Mouse (Mus musculus): ENCODE data around the gene Sorcs2. TPM values are rescaled to one million over a fixed set of nuclear protein-coding genes. Genes with fewer than 3 reads are reported as not detected.

Sorcs2 gene
- polyA plus RNA-seq, 1 experiment from 2014 or later, result 6.5 TPM

DNA sequence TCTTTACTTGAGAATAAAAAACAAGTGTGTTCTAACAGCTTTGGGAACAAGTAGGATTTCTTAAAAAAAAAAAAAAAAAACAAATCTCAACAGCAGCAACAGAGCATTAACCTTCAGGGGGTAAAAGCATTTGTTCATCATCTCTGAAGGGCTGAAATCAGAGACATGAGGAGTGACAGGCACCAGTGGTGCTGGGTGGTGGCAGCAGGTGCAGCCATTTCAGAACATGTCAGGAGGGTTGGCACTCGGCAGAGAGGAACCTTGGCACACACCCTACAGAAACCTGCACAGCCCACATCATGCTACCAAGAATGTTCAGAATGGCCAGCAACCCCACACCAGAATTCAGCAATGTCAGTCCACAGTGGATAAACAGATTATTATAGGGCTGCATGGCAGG lies 198.4 kb downstream of the Sorcs2 start:
- ATAC-seq, result no peak
- Histone ChIP-seq H3K27ac (no peak overlapping the region), H3K9me3 (replicated peaks) (no peaks in the 10 kb centered on the region), H3K27me3 (no peaks in the 10 kb centered on the region), H3K4me3 (no peak overlapping the region), H3K4me1 (peaks cover 9% of the 10 kb centered on the region), H3K4me2 (no peak overlapping the region), H3K36me3 (ENCODE audit: poor library complexity, severe bottlenecking) (no peaks in the 10 kb centered on the region), H3K9ac (no peak overlapping the region)
- WGBS, result 81% methylated on average over 1 of the region's 1 CpGs

DNA sequence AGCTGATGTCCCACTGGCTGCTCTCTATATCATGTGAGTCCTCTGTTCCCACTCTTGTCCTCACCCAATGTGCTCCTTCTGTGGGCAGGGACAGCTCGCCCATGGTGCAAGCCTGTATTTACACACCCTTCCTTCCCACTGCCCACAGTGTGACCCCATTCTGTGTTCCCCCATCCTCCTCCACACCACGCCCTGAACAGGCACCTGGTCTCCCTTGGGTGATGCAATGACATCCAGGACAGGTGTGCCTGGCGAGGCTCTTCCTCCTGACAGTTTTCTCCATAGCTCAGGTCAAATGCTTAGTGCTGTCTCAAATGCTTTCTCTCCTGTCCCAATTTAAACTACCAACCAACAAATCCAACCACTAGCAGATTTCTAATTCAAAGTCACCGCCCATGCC lies 202.5 kb downstream of the Sorcs2 start:
- Histone ChIP-seq H3K27me3 (no peaks in the 10 kb centered on the region), H3K4me3 (no peak overlapping the region), H3K27ac (no peak overlapping the region), H3K4me2 (no peak overlapping the region), H3K9me3 (replicated peaks) (no peaks in the 10 kb centered on the region), H3K9ac (no peak overlapping the region), H3K4me1 (peaks cover 14% of the 10 kb centered on the region), H3K36me3 (ENCODE audit: poor library complexity, severe bottlenecking) (no peaks in the 10 kb centered on the region)
- WGBS, result 84% methylated on average over 4 of the region's 4 CpGs
- no peak for ATAC-seq

GRCm38 (mm10) chr5:36194631-36195030 lies 203.3 kb downstream of the Sorcs2 start:
- WGBS, result 42% methylated on average over 4 of the region's 4 CpGs
- Histone ChIP-seq H3K4me3 (no peak overlapping the region), H3K4me1 (peaks cover 14% of the 10 kb centered on the region), H3K27me3 (no peaks in the 10 kb centered on the region), H3K9ac (no peak overlapping the region), H3K9me3 (replicated peaks) (no peaks in the 10 kb centered on the region), H3K4me2 (no peak overlapping the region), H3K27ac (0 out of 2 replicates have a peak overlapping the region, but pooled peaks have one; percentile 3), H3K36me3 (ENCODE audit: poor library complexity, severe bottlenecking) (no peaks in the 10 kb centered on the region)
- ATAC-seq, result no peak

DNA sequence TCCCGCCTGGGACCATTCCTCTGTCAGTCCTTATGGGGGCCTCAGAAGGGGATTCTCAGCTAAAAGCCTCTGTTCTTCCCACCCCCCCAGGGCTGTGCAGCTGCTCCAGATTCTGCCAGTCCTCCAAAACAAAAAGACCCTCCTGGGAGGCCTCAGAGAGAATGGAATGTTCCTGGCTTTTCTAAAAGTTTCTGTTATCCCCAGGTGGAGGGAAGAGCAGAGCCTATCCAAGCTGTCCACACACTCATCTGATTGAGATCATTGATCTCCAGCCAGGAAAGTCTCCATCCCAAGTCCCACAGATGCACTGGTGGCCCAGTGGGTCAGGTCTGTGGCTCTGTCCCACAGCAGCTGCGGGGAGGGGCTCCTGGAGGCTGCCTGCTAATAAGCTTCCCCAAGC lies 205.3 kb downstream of the Sorcs2 start:
- Histone ChIP-seq H3K4me1 (peaks cover 17% of the 10 kb centered on the region), H3K27ac (no peak overlapping the region), H3K4me3 (no peak overlapping the region), H3K27me3 (no peaks in the 10 kb centered on the region), H3K9me3 (replicated peaks) (no peaks in the 10 kb centered on the region), H3K9ac (no peak overlapping the region), H3K4me2 (no peak overlapping the region), H3K36me3 (ENCODE audit: poor library complexity, severe bottlenecking) (no peaks in the 10 kb centered on the region)
- no peak for ATAC-seq
- 81% methylated on average over 2 of the region's 2 CpGs for WGBS

GRCm38 (mm10) chr5:36191876-36192275 lies 206.1 kb downstream of the Sorcs2 start:
- Histone ChIP-seq H3K27me3 (no peaks in the 10 kb centered on the region), H3K36me3 (ENCODE audit: poor library complexity, severe bottlenecking) (no peaks in the 10 kb centered on the region), H3K9ac (no peak overlapping the region), H3K9me3 (replicated peaks) (no peaks in the 10 kb centered on the region), H3K4me2 (no peak overlapping the region), H3K4me3 (no peak overlapping the region), H3K4me1 (peaks cover 17% of the 10 kb centered on the region), H3K27ac (no peak overlapping the region)
- 88% methylated on average over 3 of the region's 3 CpGs for WGBS
- no peak for ATAC-seq

GRCm38 (mm10) chr5:36191285-36191684 lies 206.7 kb downstream of the Sorcs2 start:
- Histone ChIP-seq H3K4me3 (no peak overlapping the region), H3K36me3 (ENCODE audit: poor library complexity, severe bottlenecking) (no peaks in the 10 kb centered on the region), H3K4me2 (no peak overlapping the region), H3K4me1 (peaks cover 17% of the 10 kb centered on the region), H3K27me3 (no peaks in the 10 kb centered on the region), H3K9ac (no peak overlapping the region), H3K9me3 (replicated peaks) (no peaks in the 10 kb centered on the region), H3K27ac (no peak overlapping the region)
- ATAC-seq, result no peak
- 93% methylated on average over 4 of the region's 4 CpGs for WGBS

- Histone ChIP-seq H3K36me3 (ENCODE audit: poor library complexity, severe bottlenecking) (no peaks in the 10 kb centered on the region), H3K9ac (no peak overlapping the region), H3K27ac (no peak overlapping the region), H3K9me3 (replicated peaks) (no peaks in the 10 kb centered on the region), H3K4me1 (peaks cover 3% of the 10 kb centered on the region; the same call in 1 of the 2 replicates), H3K4me3 (no peak overlapping the region), H3K27me3 (no peaks in the 10 kb centered on the region), H3K4me2 (no peak overlapping the region)
- no peak for ATAC-seq
- WGBS, result 92% methylated on average over 4 of the region's 4 CpGs
These were observed 209.6 kb downstream of the Sorcs2 start for GRCm38 (mm10) chr5:36188310-36188709.

DNA sequence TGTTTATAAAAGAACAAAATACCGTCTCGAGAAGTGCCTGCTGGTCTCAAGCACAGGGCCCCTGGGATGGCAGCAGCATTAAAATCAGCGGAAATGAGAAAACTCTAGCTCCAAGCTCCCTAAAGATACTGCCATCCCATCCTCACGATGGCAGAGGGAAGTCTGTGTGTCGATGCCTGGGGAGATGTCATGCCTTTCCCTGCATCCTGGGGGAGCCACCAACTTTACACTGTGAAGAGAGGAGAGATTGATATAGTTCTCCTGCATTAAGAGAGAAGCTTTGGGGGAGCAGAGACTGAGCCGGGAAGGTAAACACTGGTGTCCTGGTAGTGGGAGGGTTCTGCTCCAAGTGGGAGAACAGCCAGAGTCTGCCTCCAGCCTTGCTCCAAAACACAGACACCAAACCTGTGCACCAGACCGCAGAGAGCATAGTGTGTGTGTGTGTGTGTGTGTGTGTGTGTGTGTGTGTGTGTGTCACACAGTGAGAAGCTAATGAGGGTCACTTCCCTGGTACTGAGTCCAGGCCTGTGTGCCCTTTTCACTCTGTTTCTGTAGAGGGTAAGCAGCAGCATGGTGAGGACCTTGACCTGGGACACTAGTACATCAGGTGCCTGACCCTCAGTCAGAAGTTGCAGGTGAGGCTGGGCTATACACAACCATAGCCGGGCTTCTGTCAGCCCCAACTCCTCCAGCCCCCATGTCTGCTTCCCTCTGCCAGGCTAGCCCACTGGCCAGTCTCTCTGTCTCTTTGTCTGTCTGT lies 211.5 kb downstream of the Sorcs2 start:
- Histone ChIP-seq H3K4me1 (peaks cover 3% of the 10 kb centered on the region; the same call in 1 of the 2 replicates), H3K4me3 (no peak overlapping the region), H3K36me3 (ENCODE audit: poor library complexity, severe bottlenecking) (no peaks in the 10 kb centered on the region), H3K9me3 (replicated peaks) (no peaks in the 10 kb centered on the region), H3K27ac (no peak overlapping the region), H3K4me2 (no peak overlapping the region), H3K27me3 (no peaks in the 10 kb centered on the region), H3K9ac (no peak overlapping the region)
- ATAC-seq, result no peak
- 66% methylated on average over 8 of the region's 8 CpGs for WGBS

- Histone ChIP-seq H3K4me3 (no peak overlapping the region), H3K27ac (no peak overlapping the region)
- ATAC-seq, result no peak
These were observed 215.6 kb downstream of the Sorcs2 start for GRCm38 (mm10) chr5:36182326-36182725.

GRCm38 (mm10) chr5:36179708-36180107 lies 218.2 kb downstream of the Sorcs2 start:
- Histone ChIP-seq H3K4me1 (peaks cover 12% of the 10 kb centered on the region), H3K4me3 (no peak overlapping the region), H3K9me3 (replicated peaks) (no peaks in the 10 kb centered on the region), H3K9ac (no peak overlapping the region), H3K27me3 (no peaks in the 10 kb centered on the region), H3K36me3 (ENCODE audit: poor library complexity, severe bottlenecking) (no peaks in the 10 kb centered on the region), H3K27ac (no peak overlapping the region), H3K4me2 (no peak overlapping the region)
- ATAC-seq, result no peak
- WGBS, result 88% methylated on average over 5 of the region's 5 CpGs

More at GRCm38 (mm10) chr5:36182326-36182725, 215.6 kb downstream of the Sorcs2 start:
- no peaks in the 10 kb centered on the region for H3K27me3 ChIP-seq
- H3K4me2 ChIP-seq, result no peak overlapping the region
- H3K9ac ChIP-seq, result no peak overlapping the region
- no peaks in the 10 kb centered on the region for H3K4me1 ChIP-seq
- WGBS, result 83% methylated on average over 7 of the region's 7 CpGs
- no peaks in the 10 kb centered on the region for H3K36me3 ChIP-seq (ENCODE audit: poor library complexity, severe bottlenecking)
- H3K9me3 ChIP-seq (replicated peaks), result no peaks in the 10 kb centered on the region

DNA sequence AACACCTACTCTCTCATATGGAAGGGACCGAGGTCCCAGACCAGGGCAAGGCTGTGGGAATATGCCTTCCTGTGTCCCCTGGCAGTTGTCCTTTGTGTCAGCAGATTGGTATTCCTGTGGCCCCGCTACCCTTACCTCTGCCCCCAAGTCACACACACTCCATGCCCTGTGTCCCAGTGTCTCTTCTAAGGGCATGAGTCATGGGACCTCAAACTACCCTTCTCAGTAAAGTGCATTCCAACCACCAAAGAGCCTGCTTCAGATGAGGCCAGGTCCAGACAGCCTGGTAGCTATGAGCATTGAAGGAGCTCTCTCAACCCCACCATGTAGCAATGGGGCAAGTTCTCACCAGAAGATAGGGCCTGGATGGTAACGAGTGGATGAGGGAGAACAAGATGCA lies 219.2 kb downstream of the Sorcs2 start:
- Histone ChIP-seq H3K36me3 (ENCODE audit: poor library complexity, severe bottlenecking) (no peaks in the 10 kb centered on the region), H3K4me3 (no peak overlapping the region), H3K9me3 (replicated peaks) (no peaks in the 10 kb centered on the region), H3K9ac (no peak overlapping the region), H3K4me2 (no peak overlapping the region), H3K27me3 (no peaks in the 10 kb centered on the region), H3K4me1 (peaks cover 20% of the 10 kb centered on the region), H3K27ac (no peak overlapping the region)
- no peak for ATAC-seq
- 97% methylated on average over 3 of the region's 3 CpGs for WGBS

GRCm38 (mm10) chr5:36178215-36178614 lies 219.7 kb downstream of the Sorcs2 start:
- 69% methylated on average over 7 of the region's 7 CpGs for WGBS
- ATAC-seq, result no peak

GRCm38 (mm10) chr5:36176873-36177272 lies 221.1 kb downstream of the Sorcs2 start:
- no peaks in the 10 kb centered on the region for H3K9me3 ChIP-seq (replicated peaks)
- WGBS, result 92% methylated on average over 4 of the region's 4 CpGs
- H3K4me1 ChIP-seq, result peaks cover 20% of the 10 kb centered on the region
- H3K36me3 ChIP-seq (ENCODE audit: poor library complexity, severe bottlenecking), result no peaks in the 10 kb centered on the region
- no peaks in the 10 kb centered on the region for H3K27me3 ChIP-seq
- H3K9ac ChIP-seq, result no peak overlapping the region
- no peak for ATAC-seq
- no peak overlapping the region for H3K4me2 ChIP-seq
- H3K4me3 ChIP-seq, result no peak overlapping the region
- H3K27ac ChIP-seq, result no peak overlapping the region

More at GRCm38 (mm10) chr5:36178215-36178614, 219.7 kb downstream of the Sorcs2 start:
- H3K4me3 ChIP-seq, result no peak overlapping the region
- H3K27me3 ChIP-seq, result no peaks in the 10 kb centered on the region
- no peak overlapping the region for H3K27ac ChIP-seq
- no peak overlapping the region for H3K9ac ChIP-seq
- no peaks in the 10 kb centered on the region for H3K9me3 ChIP-seq (replicated peaks)
- H3K4me1 ChIP-seq, result peaks cover 20% of the 10 kb centered on the region
- no peak overlapping the region for H3K4me2 ChIP-seq
- no peaks in the 10 kb centered on the region for H3K36me3 ChIP-seq (ENCODE audit: poor library complexity, severe bottlenecking)
